Mouse (Mus musculus): Measurements from ENCODE around the gene Carns1.

- TF ChIP-seq MYOG (IDR thresholded peaks at IDR 0.05; ENCODE audit: control insufficient read depth, extremely low read depth, insufficient read length) (no peak), CTCF (IDR thresholded peaks at IDR 0.05; ENCODE audit: control insufficient read depth, insufficient read depth, insufficient read length) (no peak), MYOD1 (IDR thresholded peaks at IDR 0.05; ENCODE audit: control insufficient read depth, insufficient read length, low read depth) (no peak), USF1 (IDR thresholded peaks at IDR 0.05; ENCODE audit: low read depth) (no peak)
These were observed 26.9 kb upstream of the Carns1 start for GRCm38 (mm10) chr19:4202149-4202548.
